Mouse (Mus musculus): ENCODE results near the gene Tmem266.

The Tmem266 gene

GRCm38 (mm10) chr9:55404256-55404655, 77.5 kb downstream of the Tmem266 start:
- no peak for DNase-seq (ENCODE audit: low spot score)

GRCm38 (mm10) chr9:55404976-55405702, 78.4 kb downstream of the Tmem266 start:
- no peak for DNase-seq (ENCODE audit: low spot score)

GRCm38 (mm10) chr9:55406773-55407172, 80.1 kb downstream of the Tmem266 start:
- no peak for DNase-seq (ENCODE audit: low spot score)

- no peak for DNase-seq (ENCODE audit: low spot score)
These were observed 82.1 kb downstream of the Tmem266 start for GRCm38 (mm10) chr9:55408851-55409250.

GRCm38 (mm10) chr9:55409833-55410232, 83.1 kb downstream of the Tmem266 start:
- DNase-seq (ENCODE audit: low spot score): no peak

GRCm38 (mm10) chr9:55410430-55410829, 83.7 kb downstream of the Tmem266 start:
- DNase-seq (ENCODE audit: low spot score): no peak

GRCm38 (mm10) chr9:55411154-55411553, 84.4 kb downstream of the Tmem266 start:
- no peak for DNase-seq (ENCODE audit: low spot score)

GRCm38 (mm10) chr9:55421786-55422185, 95.1 kb downstream of the Tmem266 start:
- DNase-seq (ENCODE audit: low spot score): no peak

GRCm38 (mm10) chr9:55423451-55424424, 97.0 kb downstream of the Tmem266 start:
- no peak for DNase-seq (ENCODE audit: low spot score)

- DNase-seq (ENCODE audit: low spot score): no peak
These were observed 98.6 kb downstream of the Tmem266 start for GRCm38 (mm10) chr9:55425271-55425810.

- DNase-seq (ENCODE audit: low spot score): peak; percentile 92
These were observed 102.7 kb downstream of the Tmem266 start for GRCm38 (mm10) chr9:55429242-55429975.

GRCm38 (mm10) chr9:55430133-55430532, 103.4 kb downstream of the Tmem266 start:
- DNase-seq (ENCODE audit: low spot score): no peak

- no peak for DNase-seq (ENCODE audit: low spot score)
These were observed 105.9 kb downstream of the Tmem266 start for GRCm38 (mm10) chr9:55432306-55433289.

GRCm38 (mm10) chr9:55433875-55434274, 107.2 kb downstream of the Tmem266 start:
- no peak for DNase-seq (ENCODE audit: low spot score)

GRCm38 (mm10) chr9:55438433-55438832, 111.7 kb downstream of the Tmem266 start:
- no peak for DNase-seq (ENCODE audit: low spot score)

- no peak for DNase-seq (ENCODE audit: low spot score)
These were observed 112.6 kb downstream of the Tmem266 start for GRCm38 (mm10) chr9:55439206-55439780.

- DNase-seq (ENCODE audit: low spot score): no peak
These were observed 120.8 kb downstream of the Tmem266 start for GRCm38 (mm10) chr9:55447509-55447908.

GRCm38 (mm10) chr9:55449108-55449507, 122.4 kb downstream of the Tmem266 start:
- no peak for DNase-seq (ENCODE audit: low spot score)

- DNase-seq (ENCODE audit: low spot score): no peak
These were observed 123.3 kb downstream of the Tmem266 start for GRCm38 (mm10) chr9:55450035-55450434.

GRCm38 (mm10) chr9:55451426-55451825, 124.7 kb downstream of the Tmem266 start:
- no peak for DNase-seq (ENCODE audit: low spot score)
